Mouse (Mus musculus) limb, embryonic 12.5 days (tissue): ENCODE data around the gene Sipa1l3. TPM values are rescaled to one million over a fixed set of nuclear protein-coding genes. Genes with fewer than 3 reads are reported as not detected.
A peak's percentile ranks its signal among the peaks of the same experiment; 100 is the strongest.

ENCODE experiments used
- ATAC-seq: fragments of 200-750 bp; cut with Nextera tagmentation; 2 replicates; pipeline ENCODE4 v1.8.0; 2017; ENCODE audit warnings: low read depth, moderate TSS enrichment; ENCODE audit not compliant: insufficient number of reproducible peaks, insufficient read depth, low FRiP score, low TSS enrichment
- H3K27ac ChIP-seq: fragments of 300-500 bp; sonication (generic); 2 replicates; pipeline ENCODE4 v1.5.1; 2016; ENCODE audit warnings: mild to moderate bottlenecking, moderate library complexity
- H3K27me3 ChIP-seq: fragments of 300-500 bp; sonication (generic); 2 replicates; pipeline ENCODE4 v1.6.1; 2016; ENCODE audit warnings: mild to moderate bottlenecking, moderate library complexity
- H3K36me3 ChIP-seq: fragments of 300-500 bp; sonication (generic); 2 replicates; pipeline ENCODE4 v1.6.1; 2016; ENCODE audit warnings: mild to moderate bottlenecking, moderate library complexity
- H3K4me1 ChIP-seq: fragments of 300-500 bp; sonication (generic); replicated peaks from 2 replicates; pipeline ENCODE4 v1.6.1; 2016
- H3K4me2 ChIP-seq: fragments of 300-500 bp; sonication (generic); 2 replicates; pipeline ENCODE4 v1.6.1; 2016; ENCODE audit warnings: mild to moderate bottlenecking, moderate library complexity
- H3K4me3 ChIP-seq: fragments of 300-500 bp; sonication (generic); replicated peaks from 2 replicates; pipeline ENCODE4 v1.5.1; 2016; ENCODE audit warnings: mild to moderate bottlenecking
- H3K9ac ChIP-seq: fragments of 300-500 bp; sonication (generic); replicated peaks from 2 replicates; pipeline ENCODE4 v1.6.1; 2016; ENCODE audit warnings: mild to moderate bottlenecking, moderate library complexity
- H3K9me3 ChIP-seq: fragments of 300-500 bp; sonication (generic); 2 replicates; pipeline ENCODE4 v1.6.1; 2016; ENCODE audit warnings: mild to moderate bottlenecking, moderate library complexity
- WGBS: fragments of 180-500 bp; shearing (Covaris S2); methylation state at CpG from one replicate; pipeline ENCODE4 v1.1.7; 2016; 5-methylcytosine and 5-hydroxymethylcytosine counted together
- polyA plus RNA-seq: library from polyadenylated mRNA; unstranded; fragments of >200 nt; fragmentation: Nextera tagmentation; extraction: Ambion mirVana; gene quantifications from 2 replicates; pipeline ENCODE4 v1.2.1, GENCODE M21; 2016

The Sipa1l3 gene
- polyA plus RNA-seq, 1 experiment from 2014 or later: 14.0 TPM

- Histone ChIP-seq H3K4me2 (no peak overlapping the region), H3K27ac (no peak overlapping the region), H3K27me3 (no peaks in the 10 kb centered on the region), H3K4me3 (no peak overlapping the region), H3K9ac (no peak overlapping the region), H3K4me1 (peaks cover 41% of the 10 kb centered on the region), H3K36me3 (peaks cover 6% of the 10 kb centered on the region; the same call in 1 of the 2 replicates), H3K9me3 (no peaks in the 10 kb centered on the region)
- ATAC-seq: no peak
- 82% methylated on average over 1 of the region's 1 CpGs for WGBS
These were observed 25.4 kb downstream of the Sipa1l3 start for GRCm38 (mm10) chr7:29492992-29493391.

GRCm38 (mm10) chr7:29491861-29492260 is 26.6 kb downstream of the Sipa1l3 start:
- Histone ChIP-seq H3K9ac (no peak overlapping the region), H3K4me3 (no peak overlapping the region), H3K27ac (no peak overlapping the region), H3K9me3 (no peaks in the 10 kb centered on the region), H3K4me2 (no peak overlapping the region), H3K27me3 (no peaks in the 10 kb centered on the region), H3K4me1 (peaks cover 39% of the 10 kb centered on the region), H3K36me3 (peaks cover 6% of the 10 kb centered on the region; the same call in 1 of the 2 replicates)
- no peak for ATAC-seq
- 83% methylated on average over 3 of the region's 3 CpGs for WGBS

- no peak for ATAC-seq
- H3K4me1 ChIP-seq: peaks cover 34% of the 10 kb centered on the region
- H3K4me2 ChIP-seq: no peak overlapping the region
- no peak overlapping the region for H3K4me3 ChIP-seq
- no peaks in the 10 kb centered on the region for H3K9me3 ChIP-seq
- no peak overlapping the region for H3K27ac ChIP-seq
- no peaks in the 10 kb centered on the region for H3K27me3 ChIP-seq
- WGBS: 69% methylated on average over 3 of the region's 3 CpGs
- H3K36me3 ChIP-seq: peaks cover 6% of the 10 kb centered on the region; the same call in 1 of the 2 replicates
- no peak overlapping the region for H3K9ac ChIP-seq
These were observed 27.0 kb downstream of the Sipa1l3 start for GRCm38 (mm10) chr7:29491471-29491755.

GRCm38 (mm10) chr7:29490704-29491470 is 27.6 kb downstream of the Sipa1l3 start:
- Histone ChIP-seq H3K4me3 (no peak overlapping the region), H3K9me3 (no peaks in the 10 kb centered on the region), H3K9ac (no peak overlapping the region), H3K4me2 (no peak overlapping the region), H3K27ac (no peak overlapping the region), H3K4me1 (peaks cover 29% of the 10 kb centered on the region), H3K36me3 (peaks cover 6% of the 10 kb centered on the region; the same call in 1 of the 2 replicates), H3K27me3 (no peaks in the 10 kb centered on the region)
- 82% methylated on average over 8 of the region's 8 CpGs for WGBS
- no peak for ATAC-seq

GRCm38 (mm10) chr7:29489851-29490250 is 28.6 kb downstream of the Sipa1l3 start:
- Histone ChIP-seq H3K4me1 (peaks cover 25% of the 10 kb centered on the region), H3K27me3 (no peaks in the 10 kb centered on the region), H3K36me3 (peaks cover 6% of the 10 kb centered on the region; the same call in 1 of the 2 replicates), H3K9ac (no peak overlapping the region), H3K9me3 (no peaks in the 10 kb centered on the region), H3K27ac (no peak overlapping the region), H3K4me3 (no peak overlapping the region), H3K4me2 (no peak overlapping the region)
- no peak for ATAC-seq
- WGBS: 43% methylated on average over 7 of the region's 7 CpGs

- Histone ChIP-seq H3K36me3 (peaks cover under 1% of the 10 kb centered on the region; the same call in 1 of the 2 replicates), H3K9me3 (no peaks in the 10 kb centered on the region), H3K9ac (no peak overlapping the region), H3K27ac (no peak overlapping the region), H3K4me1 (peaks cover 28% of the 10 kb centered on the region), H3K4me2 (no peak overlapping the region), H3K27me3 (no peaks in the 10 kb centered on the region), H3K4me3 (no peak overlapping the region)
- WGBS: 14% methylated on average over 3 of the region's 3 CpGs
- ATAC-seq: no peak
These were observed 29.1 kb downstream of the Sipa1l3 start for GRCm38 (mm10) chr7:29489364-29489763.

- Histone ChIP-seq H3K4me1 (peaks cover 50% of the 10 kb centered on the region), H3K9ac (no peak overlapping the region), H3K36me3 (no peaks in the 10 kb centered on the region), H3K27me3 (no peaks in the 10 kb centered on the region), H3K4me2 (no peak overlapping the region), H3K9me3 (no peaks in the 10 kb centered on the region), H3K4me3 (no peak overlapping the region), H3K27ac (no peak overlapping the region)
- WGBS: 68% methylated on average over 3 of the region's 3 CpGs
- ATAC-seq: no peak
These were observed 31.7 kb downstream of the Sipa1l3 start for GRCm38 (mm10) chr7:29486753-29487152.

GRCm38 (mm10) chr7:29485721-29486120 is 32.7 kb downstream of the Sipa1l3 start:
- Histone ChIP-seq H3K4me1 (peaks cover 61% of the 10 kb centered on the region), H3K9ac (no peak overlapping the region), H3K4me2 (no peak overlapping the region), H3K36me3 (no peaks in the 10 kb centered on the region), H3K27me3 (no peaks in the 10 kb centered on the region), H3K27ac (no peak overlapping the region), H3K9me3 (no peaks in the 10 kb centered on the region), H3K4me3 (no peak overlapping the region)
- WGBS: 56% methylated on average over 2 of the region's 2 CpGs
- no peak for ATAC-seq

GRCm38 (mm10) chr7:29483556-29483955 is 34.9 kb downstream of the Sipa1l3 start:
- Histone ChIP-seq H3K4me2 (no peak overlapping the region), H3K27ac (peak overlapping the region; percentile 77; the same call in 1 of the 2 replicates), H3K9ac (no peak overlapping the region), H3K4me3 (no peak overlapping the region), H3K9me3 (no peaks in the 10 kb centered on the region), H3K36me3 (no peaks in the 10 kb centered on the region), H3K27me3 (no peaks in the 10 kb centered on the region), H3K4me1 (peaks cover 53% of the 10 kb centered on the region)
- no peak for ATAC-seq
- 62% methylated on average over 4 of the region's 4 CpGs for WGBS

GRCm38 (mm10) chr7:29481345-29482155 is 36.9 kb downstream of the Sipa1l3 start:
- Histone ChIP-seq H3K27me3 (no peaks in the 10 kb centered on the region), H3K9ac (no peak overlapping the region), H3K4me1 (peaks cover 65% of the 10 kb centered on the region), H3K27ac (peak overlapping the region; percentile 87), H3K4me2 (peak overlapping the region; percentile 50), H3K36me3 (no peaks in the 10 kb centered on the region), H3K9me3 (no peaks in the 10 kb centered on the region), H3K4me3 (peak overlapping the region; percentile 9; the same call in 1 of the 2 replicates)
- WGBS: 33% methylated on average over 15 of the region's 15 CpGs
- ATAC-seq: peak; percentile 52

GRCm38 (mm10) chr7:29480590-29481344 is 37.7 kb downstream of the Sipa1l3 start:
- no peaks in the 10 kb centered on the region for H3K36me3 ChIP-seq
- ATAC-seq: peak; percentile 70
- 38% methylated on average over 16 of the region's 16 CpGs for WGBS
- no peaks in the 10 kb centered on the region for H3K27me3 ChIP-seq
- H3K9me3 ChIP-seq: no peaks in the 10 kb centered on the region
- peak overlapping the region; percentile 87 for H3K27ac ChIP-seq
- H3K4me1 ChIP-seq: peaks cover 65% of the 10 kb centered on the region
- peak overlapping the region; percentile 50 for H3K4me2 ChIP-seq
- no peak overlapping the region for H3K9ac ChIP-seq
- H3K4me3 ChIP-seq: peak overlapping the region; percentile 9; the same call in 1 of the 2 replicates
